Mouse (Mus musculus) embryonic fibroblast, embryonic 13.5 days (primary cell): ENCODE data around the gene Zdhhc20. TPM values are rescaled to one million over a fixed set of nuclear protein-coding genes. Genes with fewer than 3 reads are reported as not detected.

Experiments
- H3K27ac ChIP-seq: 2 replicates; pipeline ENCODE4 v1.5.1; 2012; ENCODE audit warnings: low read length, control low read depth, inconsistent platforms; ENCODE audit not compliant: insufficient read depth
- H3K4me1 ChIP-seq: 2 replicates; pipeline ENCODE4 v1.6.1; 2011; ENCODE audit warnings: low read length; ENCODE audit not compliant: control insufficient read depth, insufficient read depth
- H3K4me3 ChIP-seq: 2 replicates; pipeline ENCODE4 v1.5.1; 2011; ENCODE audit warnings: mild to moderate bottlenecking, control low read depth, low read length; ENCODE audit not compliant: insufficient read depth
- CTCF ChIP-seq: IDR thresholded peaks from 2 replicates; pipeline ENCODE4 v1.5.1; 2011; ENCODE audit warnings: mild to moderate bottlenecking, control low read depth, low read length, moderate library complexity, borderline replicate concordance; ENCODE audit not compliant: insufficient read depth
- POLR2A ChIP-seq: IDR thresholded peaks from 2 replicates; pipeline ENCODE4 v1.6.1; 2011; ENCODE audit warnings: low read depth, mild to moderate bottlenecking, control low read depth, low read length, moderate library complexity
- polyA plus RNA-seq: library from polyadenylated mRNA; stranded (reverse); fragments of >200 nt; gene quantifications from 2 replicates; pipeline ENCODE4 v1.2.4, GENCODE M21; 2011; ENCODE audit warnings: low read depth; ENCODE audit not compliant: missing spikeins, insufficient read length

Zdhhc20 gene
- polyA plus RNA-seq, 1 experiment = 75.6 TPM

- TF ChIP-seq CTCF (no peak), POLR2A (no peak)
- no peak overlapping the region for H3K27ac ChIP-seq
Measured at GRCm38 (mm10) chr14:57811844-57812243, 78.2 kb downstream of the Zdhhc20 start.

GRCm38 (mm10) chr14:57810886-57811285, 79.2 kb downstream of the Zdhhc20 start:
- no peak overlapping the region for H3K27ac ChIP-seq
- TF ChIP-seq CTCF (no peak), POLR2A (no peak)
- no peaks in the 10 kb centered on the region for H3K4me1 ChIP-seq
- H3K4me3 ChIP-seq = no peak overlapping the region

More at GRCm38 (mm10) chr14:57811844-57812243, 78.2 kb downstream of the Zdhhc20 start:
- H3K4me1 ChIP-seq = no peaks in the 10 kb centered on the region
- H3K4me3 ChIP-seq = no peak overlapping the region

GRCm38 (mm10) chr14:57808558-57808957, 81.5 kb downstream of the Zdhhc20 start:
- no peak overlapping the region for H3K4me3 ChIP-seq
- TF ChIP-seq CTCF (no peak), POLR2A (no peak)
- H3K4me1 ChIP-seq = peaks cover 4% of the 10 kb centered on the region; the same call in 1 of the 2 replicates
- H3K27ac ChIP-seq = no peak overlapping the region

- Histone ChIP-seq H3K4me3 (no peak overlapping the region), H3K27ac (peak overlapping the region; percentile 45; the same call in 1 of the 2 replicates), H3K4me1 (peaks cover 4% of the 10 kb centered on the region; the same call in 1 of the 2 replicates)
- TF ChIP-seq CTCF = no peak
- no peak for TF ChIP-seq POLR2A
Measured at GRCm38 (mm10) chr14:57803731-57804130, 86.3 kb downstream of the Zdhhc20 start.

- Histone ChIP-seq H3K27ac (no peak within 1 kb of the TSS), H3K4me3 (peak within 1 kb of the TSS; percentile 74), H3K4me1 (no peaks in the 10 kb centered on the region)
- TF ChIP-seq CTCF = no peak
- TF ChIP-seq POLR2A = peak; percentile 77
Measured at GRCm38 (mm10) chr14:57797991-57798931, 91.8 kb downstream of the Zdhhc20 start, which contains the start of gene Sap18. Sap18 (plus strand) TSS chr14:57798180.

- Histone ChIP-seq H3K4me3 (peak overlapping the region; percentile 28), H3K27ac (no peak overlapping the region), H3K4me1 (no peaks in the 10 kb centered on the region)
- TF ChIP-seq POLR2A (no peak), CTCF (no peak)
Measured at GRCm38 (mm10) chr14:57797551-57797950, 92.5 kb downstream of the Zdhhc20 start.

- no peak for TF ChIP-seq CTCF
- no peak for TF ChIP-seq POLR2A
- no peaks in the 10 kb centered on the region for H3K4me1 ChIP-seq
- peak overlapping the region; percentile 47; the same call in 1 of the 2 replicates for H3K27ac ChIP-seq
- H3K4me3 ChIP-seq = no peak overlapping the region
Measured at GRCm38 (mm10) chr14:57791171-57791570, 98.9 kb downstream of the Zdhhc20 start.

GRCm38 (mm10) chr14:57789759-57790158, 100.3 kb downstream of the Zdhhc20 start:
- Histone ChIP-seq H3K4me1 (no peaks in the 10 kb centered on the region), H3K4me3 (no peak overlapping the region), H3K27ac (no peak overlapping the region)
- TF ChIP-seq CTCF (no peak), POLR2A (no peak)

GRCm38 (mm10) chr14:57789311-57789710, 100.8 kb downstream of the Zdhhc20 start:
- Histone ChIP-seq H3K27ac (no peak overlapping the region), H3K4me1 (no peaks in the 10 kb centered on the region), H3K4me3 (no peak overlapping the region)
- no peak for TF ChIP-seq POLR2A
- TF ChIP-seq CTCF = no peak

GRCm38 (mm10) chr14:57787406-57787805, 102.7 kb downstream of the Zdhhc20 start:
- Histone ChIP-seq H3K4me1 (no peaks in the 10 kb centered on the region), H3K4me3 (no peak overlapping the region), H3K27ac (no peak overlapping the region)
- no peak for TF ChIP-seq CTCF
- no peak for TF ChIP-seq POLR2A

Other genes starting within 250 kb of the Zdhhc20 start
- 27.7 and 29.5 TPM in 2 replicates for gene Xpo4, start 224.8 kb downstream of the Zdhhc20 start, polyA plus RNA-seq
- gene Gm49361, start 144.2 kb downstream of the Zdhhc20 start, polyA plus RNA-seq = 0.27 TPM in 1 of 2 replicates, not detected in the other
- gene Lats2, start 131.9 kb downstream of the Zdhhc20 start, polyA plus RNA-seq = 50.8 and 52.7 TPM in 2 replicates
- gene Sap18, start 92.1 kb downstream of the Zdhhc20 start, polyA plus RNA-seq = 18.7 and 57.7 TPM in 2 replicates
- 12.1 and 18.5 TPM in 2 replicates for gene Ska3, start 64.1 kb downstream of the Zdhhc20 start, polyA plus RNA-seq
- 47.5 and 52.0 TPM in 2 replicates for gene Mrpl57, start 64.0 kb downstream of the Zdhhc20 start, polyA plus RNA-seq
- gene Micu2, start 109.0 kb upstream of the Zdhhc20 start, polyA plus RNA-seq = 78.7 and 91.3 TPM in 2 replicates
- gene Fgf9, start 180.3 kb upstream of the Zdhhc20 start, polyA plus RNA-seq = 0.60 and 1.4 TPM in 2 replicates